Mouse (Mus musculus): ENCODE data around the gene Grik3. TPM values are rescaled to one million over a fixed set of nuclear protein-coding genes. Genes with fewer than 3 reads are reported as not detected.

Grik3 gene
- under 1 TPM; 0.15 to 0.21 TPM for total RNA-seq (2021)
- long read RNA-seq, experiment 1, partial matches to known transcripts, result 0 of 3 reads
- long read RNA-seq, experiment 1, other reads (novel, unspliced or antisense), result 3 of 3 reads
- long read RNA-seq, experiment 2, partial matches to known transcripts, result 0 of 1 reads
- long read RNA-seq, experiment 2, other reads (novel, unspliced or antisense), result 1 of 1 reads

- DNase-seq, result peak; percentile 9
Observed at GRCm38 (mm10) chr4:125490661-125491504, at the start of gene Grik3. Gene Grik3 (plus strand): TSS chr4:125490700.

- DNase-seq, result peak; percentile 60
Observed at GRCm38 (mm10) chr4:125441821-125442220, 48.7 kb upstream of the Grik3 start.

- no peak for DNase-seq
Observed at GRCm38 (mm10) chr4:125444366-125444765, 46.1 kb upstream of the Grik3 start.

GRCm38 (mm10) chr4:125450602-125451321, 39.7 kb upstream of the Grik3 start:
- DNase-seq, result no peak

- DNase-seq, result no peak
Observed at GRCm38 (mm10) chr4:125451821-125452220, 38.7 kb upstream of the Grik3 start.

- peak; percentile 8 for DNase-seq
Observed at GRCm38 (mm10) chr4:125456506-125456905, 34.0 kb upstream of the Grik3 start.

GRCm38 (mm10) chr4:125457152-125458093, 33.1 kb upstream of the Grik3 start:
- DNase-seq, result peak; percentile 26

DNA sequence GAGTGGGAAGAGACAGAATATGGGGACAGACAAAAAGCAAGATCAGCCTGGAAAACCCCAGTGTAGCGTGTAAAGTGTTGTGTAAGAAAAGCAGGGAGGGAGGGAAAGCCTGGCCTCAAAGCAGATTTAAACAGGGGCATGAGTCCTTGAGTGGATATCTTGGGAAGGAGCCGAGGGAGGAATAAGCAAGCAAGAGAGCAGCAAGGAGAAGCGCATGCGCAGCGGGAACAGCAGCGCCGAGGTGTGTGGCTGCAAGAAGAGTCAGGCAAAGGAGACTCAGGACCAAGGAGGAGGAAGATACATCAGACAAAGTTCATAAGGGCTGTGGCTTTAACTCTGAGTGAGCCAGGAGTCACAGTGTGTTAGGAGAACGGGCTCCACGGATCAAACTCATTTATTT, 30.7 kb upstream of the Grik3 start:
- no peak for DNase-seq

DNA sequence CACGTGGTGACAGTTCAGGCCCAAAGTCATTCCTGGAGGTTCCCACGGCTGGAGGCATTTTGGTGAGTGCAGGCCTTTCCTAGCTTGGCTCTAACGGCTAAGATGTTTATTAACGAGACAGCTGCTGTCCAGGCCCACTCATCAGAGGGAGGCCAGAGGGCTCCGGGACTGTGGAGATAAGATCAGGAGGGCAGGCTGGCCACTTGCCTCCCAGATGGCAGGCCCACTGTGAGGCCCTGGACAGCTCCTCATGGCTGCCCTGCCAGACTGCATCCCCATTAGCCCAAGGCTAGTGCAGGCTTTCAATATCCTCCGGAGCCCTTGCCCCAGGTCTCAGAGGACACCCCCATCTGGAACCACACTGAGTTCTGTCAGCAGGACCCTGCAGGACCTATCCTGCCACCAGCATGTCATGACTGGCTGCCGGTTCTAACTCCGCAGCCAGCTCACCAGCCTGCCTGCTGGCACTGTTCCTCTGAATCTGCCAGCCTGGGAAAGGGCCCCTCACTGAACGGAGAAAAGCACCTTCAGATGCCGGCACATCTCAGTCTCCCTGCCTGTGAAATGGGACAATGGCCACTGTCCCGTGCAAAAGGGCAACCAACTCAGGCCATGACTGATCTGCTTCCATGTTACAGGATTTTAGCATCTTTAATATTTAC, 20.7 kb upstream of the Grik3 start:
- DNase-seq, result no peak

DNA sequence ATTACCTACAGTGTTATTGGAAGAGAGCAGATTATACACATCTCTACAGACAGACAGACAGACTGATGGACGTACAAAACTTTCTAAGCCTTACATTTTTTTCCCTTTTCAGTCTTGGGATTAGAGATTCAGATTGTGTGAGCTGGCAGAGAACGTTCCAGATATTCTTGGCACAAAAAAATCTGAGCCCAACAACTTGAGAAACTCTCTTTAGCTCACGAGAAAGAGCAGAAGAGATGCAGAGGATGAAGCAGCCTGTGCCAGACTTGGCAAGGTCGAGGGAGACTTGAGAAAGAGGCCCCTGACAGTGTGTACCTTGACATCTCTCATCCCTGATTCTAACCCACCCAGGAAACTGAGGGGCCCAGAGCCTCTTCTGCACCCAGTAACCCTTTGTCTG, 15.6 kb upstream of the Grik3 start:
- no peak for DNase-seq

DNA sequence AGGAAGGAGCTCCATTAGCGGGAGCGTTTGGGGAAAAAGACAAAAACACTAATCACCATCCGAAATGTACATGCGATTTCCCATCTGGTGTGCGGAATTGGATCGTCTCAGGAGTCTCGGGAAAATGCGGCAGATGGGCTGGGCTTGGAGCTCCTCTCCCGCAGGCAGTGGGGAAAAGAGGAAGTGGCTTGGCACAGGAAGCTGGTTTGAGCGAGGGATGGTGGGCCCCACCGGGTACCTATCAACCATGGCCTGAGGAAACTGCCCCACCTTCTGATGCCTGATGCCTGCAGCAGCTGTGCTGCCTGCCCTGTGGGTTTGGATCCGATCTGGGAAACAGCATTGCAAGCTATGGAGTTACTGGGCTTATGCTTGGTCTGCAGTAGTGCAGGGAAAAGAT, 12.4 kb upstream of the Grik3 start:
- DNase-seq, result no peak

DNA sequence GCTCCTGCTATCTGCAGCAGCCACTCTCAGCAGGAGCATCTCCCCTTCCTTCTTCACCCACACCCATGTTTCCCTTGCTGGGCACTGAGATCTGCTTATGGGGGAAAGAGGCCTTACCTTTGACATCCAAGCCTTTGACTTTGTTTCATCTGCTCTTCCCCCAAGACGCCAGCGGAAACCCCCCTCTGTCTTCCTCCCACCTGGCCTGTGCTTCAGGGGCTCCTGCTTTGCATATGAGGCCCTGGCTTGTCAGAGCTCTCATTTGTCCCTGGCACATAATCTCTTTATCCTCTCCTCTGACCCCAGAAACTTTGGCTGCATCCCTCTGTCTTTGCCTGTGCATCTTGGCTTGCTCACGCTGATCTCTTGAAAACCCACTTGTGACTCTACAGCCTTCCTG, 9.2 kb upstream of the Grik3 start:
- no peak for DNase-seq

DNA sequence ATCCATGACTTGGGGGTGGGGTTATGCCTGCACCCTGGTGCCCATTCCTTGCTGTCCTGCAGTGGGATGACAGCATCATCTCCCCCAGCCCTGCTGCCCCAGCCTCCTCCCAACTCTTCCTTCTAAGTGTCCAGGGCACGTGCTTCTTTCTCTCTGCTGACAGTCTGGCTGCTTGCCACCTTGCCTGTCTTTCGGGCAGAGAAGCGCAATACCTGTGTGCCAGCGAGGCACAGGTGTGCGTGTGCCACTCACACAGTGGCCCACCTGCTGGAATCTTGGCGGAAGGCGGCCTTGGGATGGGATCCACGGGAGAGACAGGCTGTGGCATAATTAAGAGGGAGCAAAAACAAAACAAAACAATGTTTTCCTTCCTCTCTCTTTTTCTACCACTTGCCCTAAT, 6.4 kb upstream of the Grik3 start:
- no peak for DNase-seq

DNA sequence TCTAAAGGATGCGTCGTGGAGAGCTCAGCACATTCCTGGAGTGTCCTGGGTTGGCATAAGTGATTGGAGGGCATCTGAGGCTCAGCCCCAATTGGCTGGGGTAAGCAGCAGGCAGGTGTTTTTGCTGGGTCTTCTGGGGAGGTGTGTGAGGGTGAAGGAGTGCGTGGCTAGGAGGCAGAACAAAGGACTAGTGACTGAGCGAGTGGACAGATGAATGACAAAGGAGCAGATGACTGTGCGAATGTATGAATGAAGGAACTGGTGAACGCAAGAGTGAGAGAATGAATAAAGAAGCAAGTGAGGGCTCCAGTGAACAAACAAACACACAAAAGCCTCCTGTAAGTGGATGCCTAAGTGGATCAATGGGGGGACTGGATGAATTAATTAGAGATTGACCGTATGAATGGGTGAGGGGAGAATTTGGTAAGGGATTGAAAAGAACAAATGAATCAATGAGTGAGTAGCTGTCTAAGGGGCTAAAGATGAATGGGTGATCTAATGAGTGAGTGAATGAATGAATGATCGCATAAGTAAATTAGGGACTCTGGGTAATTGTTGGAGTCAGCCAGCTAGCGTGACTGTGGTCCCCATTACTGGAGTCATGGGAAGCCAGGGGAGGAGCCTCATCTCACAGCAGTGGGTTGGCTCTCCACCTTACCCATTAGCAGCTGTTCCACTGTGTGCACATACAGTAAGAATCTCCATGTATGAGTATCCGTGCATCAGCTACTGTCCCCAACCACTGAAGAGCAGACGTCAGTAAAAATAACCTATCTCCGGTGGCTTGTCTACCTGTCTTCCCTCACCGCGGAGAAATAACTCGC, 4.9 kb upstream of the Grik3 start:
- DNase-seq, result no peak

DNA sequence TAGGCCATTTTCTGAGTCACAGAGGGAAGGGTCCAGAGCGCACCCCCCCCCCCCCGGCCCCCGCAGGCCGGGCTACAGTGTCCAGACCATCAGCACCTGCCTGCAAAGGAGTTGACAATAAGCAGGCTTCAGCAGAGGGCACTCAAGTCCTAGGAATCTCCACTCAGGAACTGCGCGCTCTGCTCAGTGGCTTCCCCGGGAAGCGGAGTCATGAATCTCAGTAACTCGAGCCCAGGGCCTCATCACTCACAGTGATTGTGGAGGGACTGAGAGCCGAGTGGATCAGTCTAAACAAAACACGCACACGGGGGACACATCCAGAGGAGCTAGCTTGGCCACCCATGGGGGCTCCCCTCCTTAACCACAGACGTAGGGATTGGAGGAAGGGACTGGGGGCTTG, 3.9 kb upstream of the Grik3 start:
- DNase-seq, result peak; percentile 22

DNA sequence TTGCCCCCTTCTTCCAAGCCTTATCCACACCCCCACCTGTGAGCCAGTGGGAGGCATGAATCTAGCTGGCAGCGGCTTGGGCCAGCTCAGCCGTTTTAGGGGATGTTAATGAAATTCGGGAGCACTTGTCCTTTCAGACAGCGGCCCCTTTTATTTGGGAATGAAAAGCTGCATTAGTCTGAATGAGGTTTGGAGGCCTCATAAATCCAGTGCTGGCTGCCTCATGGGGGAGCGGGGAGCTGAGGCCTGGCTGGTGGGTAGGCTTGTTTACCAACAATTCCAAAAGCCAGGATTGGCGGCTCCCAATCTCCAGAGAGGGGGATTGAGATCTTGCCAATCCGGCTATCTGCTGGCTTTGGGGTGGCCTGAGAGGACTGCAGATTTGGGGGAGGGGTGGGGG, 3.5 kb upstream of the Grik3 start:
- no peak for DNase-seq

GRCm38 (mm10) chr4:125488796-125489637, 1.5 kb upstream of the Grik3 start:
- no peak for DNase-seq

GRCm38 (mm10) chr4:125489901-125490590, 454 bp upstream of the Grik3 start:
- peak; percentile 57 for DNase-seq

All from adrenal gland, postnatal 10 days (tissue).